Mouse (Mus musculus) frontal cortex, postnatal 36 days (tissue): ENCODE results near the gene Tmem63a.

Source experiments
- DNase-seq, 2 experiments: peaks; one replicate each; pipeline ENCODE4 v3.0.0; 2022; ENCODE audit warnings: low spot score in 2 of 2

The Tmem63a gene

DNA sequence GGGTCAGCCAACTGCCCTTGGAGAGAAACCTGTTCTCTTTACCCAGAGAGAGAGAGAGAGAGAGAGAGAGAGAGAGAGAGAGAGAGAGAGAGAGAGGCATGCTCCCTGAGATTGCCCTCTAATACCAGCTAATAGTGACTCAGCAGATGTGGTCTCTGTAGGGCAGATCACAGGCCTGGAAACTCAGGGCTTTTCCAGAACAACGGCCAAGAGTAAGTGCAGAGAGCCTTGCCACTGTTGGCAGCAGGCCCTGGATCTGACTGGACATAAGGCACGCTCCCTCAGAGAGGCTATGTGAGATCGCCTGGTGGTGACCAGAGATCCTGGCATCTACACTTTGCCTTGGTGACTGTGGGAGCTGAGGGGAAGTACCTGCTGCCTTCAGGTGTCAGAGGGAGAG lies 67.6 kb downstream of the Tmem63a start:
- DNase-seq: no peak

DNA sequence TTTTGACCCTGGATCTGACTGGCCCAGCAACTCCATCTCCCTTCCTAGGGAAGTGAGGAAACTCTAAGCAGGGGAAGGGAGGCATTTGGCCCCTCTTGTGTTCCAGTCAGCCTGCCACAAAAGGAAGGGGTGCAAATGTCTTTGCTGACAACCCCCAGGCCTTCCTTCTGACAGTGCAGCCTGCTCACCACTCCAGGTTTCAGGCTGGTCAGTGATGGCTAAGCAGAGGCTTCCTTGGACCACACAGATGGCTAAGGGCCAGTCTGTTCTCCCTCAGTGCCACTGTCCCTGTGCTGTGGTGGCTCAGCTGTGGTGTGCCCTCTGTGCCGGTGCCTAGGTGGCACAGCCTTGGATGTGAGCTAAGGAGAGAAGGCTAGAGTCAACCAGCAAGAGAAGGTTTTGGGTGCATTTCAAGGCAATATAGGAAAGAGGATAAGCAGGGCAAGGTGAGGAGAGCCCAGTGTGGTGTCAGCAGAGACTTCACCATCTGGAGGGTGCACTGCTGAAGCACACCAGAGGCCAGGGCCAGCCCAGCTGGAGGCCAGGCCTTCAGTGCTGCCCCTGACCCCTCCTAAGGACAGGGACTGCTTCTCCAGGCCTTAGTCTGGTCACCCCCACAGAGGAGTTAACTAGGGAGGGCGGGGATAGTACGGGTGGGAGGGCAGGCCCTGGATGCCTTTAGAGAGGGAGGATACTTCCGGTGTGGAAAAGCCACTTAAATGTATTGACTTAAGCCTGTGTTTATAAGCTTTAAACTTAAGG lies 68.2 kb downstream of the Tmem63a start:
- no peak for DNase-seq

DNA sequence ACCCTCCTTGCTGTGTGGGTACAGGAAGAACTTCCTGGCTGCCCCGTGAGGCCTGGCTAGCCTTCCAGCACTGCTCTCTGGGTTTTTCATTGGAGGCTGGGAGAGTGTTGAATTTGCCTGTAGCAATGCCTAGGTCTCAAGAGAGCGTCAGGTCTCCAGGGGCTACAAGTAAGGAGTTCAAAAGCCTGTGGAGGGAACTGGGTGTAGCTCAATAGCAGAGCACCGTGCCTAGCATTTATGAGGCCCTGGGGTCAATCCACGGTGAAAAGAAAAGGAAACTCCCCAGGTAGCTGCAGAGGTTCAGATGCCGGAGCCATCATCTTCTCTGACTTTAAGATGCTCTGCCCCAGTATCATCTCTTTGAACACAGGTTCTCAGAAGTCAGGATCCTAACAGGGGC lies 69.5 kb downstream of the Tmem63a start:
- no peak for DNase-seq

DNA sequence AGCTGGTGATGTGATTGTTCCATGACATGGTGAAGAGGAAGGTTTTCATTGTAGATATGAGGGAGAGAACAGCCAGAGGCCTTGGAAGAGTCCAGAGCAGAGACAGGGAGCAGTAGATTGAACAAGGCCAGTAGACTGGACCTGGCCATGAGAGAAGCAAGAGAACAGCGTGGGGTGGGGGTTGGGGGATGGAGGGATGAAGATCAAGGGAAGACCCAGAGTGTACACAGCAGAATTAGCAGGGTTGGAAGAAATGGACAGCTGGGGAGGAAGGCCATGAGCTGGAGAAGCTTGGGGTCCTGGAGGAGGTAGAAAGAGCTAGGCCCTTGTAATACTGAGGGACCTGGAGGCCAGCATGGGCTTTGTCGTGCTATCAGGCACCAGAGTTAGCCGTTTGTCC lies 70.3 kb downstream of the Tmem63a start:
- DNase-seq: no peak

DNA sequence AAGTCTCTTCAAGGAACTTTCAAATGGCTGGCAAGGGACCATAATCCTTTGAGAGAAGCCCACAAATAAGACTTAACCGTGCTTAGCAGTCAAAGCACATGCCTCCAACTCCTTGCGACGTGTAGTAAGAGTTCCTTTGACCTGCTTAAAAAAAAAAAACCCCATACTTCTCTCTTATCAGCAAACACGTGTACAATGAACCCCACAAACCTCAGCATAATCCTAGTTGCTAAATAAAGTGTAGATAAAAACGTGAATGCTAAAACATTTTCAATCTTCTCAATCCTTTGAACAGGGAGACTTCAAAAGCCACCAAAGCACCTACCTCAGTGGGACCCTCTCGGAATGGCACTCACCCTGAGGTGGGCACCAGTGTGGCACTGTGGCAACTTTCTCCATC lies 71.3 kb downstream of the Tmem63a start:
- DNase-seq: no peak

DNA sequence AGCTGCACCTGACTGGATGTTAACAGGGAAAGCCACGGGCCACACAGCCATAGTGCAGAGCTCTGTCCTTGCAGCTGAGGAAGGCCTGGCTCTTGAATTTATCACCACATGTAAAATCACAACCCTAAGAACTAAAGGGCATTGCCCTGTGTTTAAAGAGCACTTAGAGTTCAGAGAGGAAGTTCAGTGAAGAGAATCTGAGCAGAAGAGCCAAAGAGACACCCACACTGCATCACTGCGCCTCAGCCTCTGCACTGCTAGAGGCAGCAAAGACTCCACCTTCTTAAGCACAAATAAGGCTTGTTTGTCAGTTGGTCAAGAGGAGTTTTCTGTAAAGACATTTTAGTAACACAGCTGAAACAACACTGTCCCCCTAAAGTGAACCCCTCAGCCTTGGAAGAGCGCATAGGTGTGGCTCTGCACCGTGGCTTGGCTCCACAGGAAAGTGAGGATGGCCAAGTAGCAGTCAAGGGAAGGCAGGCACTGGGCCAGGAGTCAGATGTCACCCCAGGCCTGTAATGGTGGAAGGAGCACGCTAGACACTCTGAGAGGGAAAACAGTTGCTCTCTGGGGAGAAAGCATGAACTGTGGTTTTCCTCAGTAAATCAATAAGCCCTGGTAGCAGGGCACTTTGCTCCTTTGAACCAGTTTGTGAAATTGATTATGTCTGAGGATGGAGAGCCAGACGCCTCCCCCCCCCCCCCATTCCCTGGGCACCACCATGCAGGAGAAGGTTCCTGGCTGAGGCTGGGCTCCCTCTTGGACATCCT lies 72.8 kb downstream of the Tmem63a start:
- no peak for DNase-seq

DNA sequence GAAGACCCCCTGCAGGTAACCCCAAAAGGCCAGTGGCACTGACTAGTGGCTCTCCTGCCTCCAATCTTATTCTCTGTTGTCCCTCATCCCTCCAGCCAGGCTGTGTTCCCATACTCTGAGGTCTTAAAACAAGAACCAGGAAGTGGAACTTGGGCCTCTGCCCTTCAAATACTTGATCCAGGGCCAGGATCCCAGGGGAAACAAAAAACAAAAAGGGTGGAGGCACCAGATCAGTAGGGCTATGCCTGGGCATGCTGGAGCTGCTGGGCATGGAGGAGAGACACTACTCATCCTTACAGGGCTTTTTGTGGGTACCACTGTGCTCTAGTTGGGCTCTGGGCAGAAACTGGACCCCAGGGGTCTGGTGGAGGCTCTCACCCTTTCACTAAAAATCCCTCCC lies 73.4 kb downstream of the Tmem63a start:
- peak in 1 of 2 experiments; percentile 30 for DNase-seq

DNA sequence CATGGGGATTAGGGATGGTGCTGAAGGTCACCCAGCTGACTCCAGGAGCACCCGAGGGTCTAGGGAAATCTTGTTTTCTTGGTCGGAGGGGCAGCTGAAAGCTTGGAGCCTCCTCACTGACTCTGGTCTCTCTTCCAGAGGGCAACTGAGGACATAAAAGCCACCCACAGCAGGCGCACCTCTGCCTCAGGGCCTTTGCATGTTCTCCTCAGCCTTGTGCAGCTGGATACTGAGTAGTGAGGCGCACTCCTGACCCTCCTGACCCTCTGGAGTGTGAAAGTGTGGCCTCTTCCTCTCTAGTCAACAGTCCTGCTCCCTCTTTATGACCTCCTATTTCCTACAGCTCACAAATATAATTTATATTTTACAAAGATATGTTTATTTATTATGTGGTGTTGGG lies 73.9 kb downstream of the Tmem63a start:
- no peak for DNase-seq

DNA sequence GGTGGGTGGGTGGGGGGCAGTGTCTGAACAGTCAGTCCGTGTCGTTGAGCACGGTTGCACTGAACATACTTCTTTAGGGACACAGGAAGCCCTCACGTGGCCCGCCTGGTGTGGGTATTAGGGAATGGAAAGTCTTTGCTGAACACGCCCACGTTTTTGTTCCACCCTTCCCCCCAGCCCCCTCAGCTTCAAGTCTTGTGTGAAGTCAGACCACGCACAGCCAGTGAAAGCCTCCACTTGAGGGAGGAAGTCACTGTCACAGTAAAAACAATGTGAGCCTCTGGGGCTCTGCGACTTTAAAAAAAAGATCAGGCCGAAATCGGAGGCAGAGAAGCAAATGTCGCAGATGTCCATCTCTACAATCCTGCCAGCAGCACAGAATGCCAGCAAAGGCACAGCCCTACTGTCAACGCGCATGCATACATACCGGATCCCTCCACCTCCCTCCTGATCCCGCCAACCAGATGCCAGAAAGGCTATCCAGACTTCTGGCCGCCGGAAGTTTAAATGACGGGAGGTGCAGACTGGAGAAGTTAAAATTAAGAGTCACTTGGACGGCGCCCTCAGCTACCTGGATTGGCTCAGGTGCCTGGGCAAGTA lies 74.5 kb downstream of the Tmem63a start:
- DNase-seq: peak; percentile 60 to 68

DNA sequence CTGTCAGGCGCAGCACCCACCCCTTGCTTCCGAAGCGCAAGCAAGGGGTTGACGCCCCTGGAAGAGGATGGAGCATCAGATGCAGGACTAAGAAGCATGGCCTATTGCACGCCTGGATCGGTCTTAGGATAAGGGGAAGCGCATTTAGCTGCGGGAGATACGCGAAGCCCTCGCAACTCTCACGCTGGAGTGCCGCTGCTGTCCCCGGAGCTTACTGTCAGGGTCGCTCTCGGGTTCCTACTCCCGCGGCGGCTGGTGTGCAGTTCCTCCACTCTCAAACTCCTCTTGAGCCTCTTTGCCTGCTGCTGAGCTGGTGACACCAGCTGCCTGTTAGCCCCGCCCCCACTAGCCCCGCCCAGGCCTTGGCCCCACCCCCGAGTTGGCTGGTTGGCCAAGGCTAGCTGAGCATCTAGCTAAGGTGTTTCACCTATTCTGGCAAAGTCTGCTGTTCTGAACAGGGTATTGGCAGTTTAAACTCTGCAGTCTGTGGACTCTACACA lies 75.1 kb downstream of the Tmem63a start:
- DNase-seq: peak; percentile 66 to 70

DNA sequence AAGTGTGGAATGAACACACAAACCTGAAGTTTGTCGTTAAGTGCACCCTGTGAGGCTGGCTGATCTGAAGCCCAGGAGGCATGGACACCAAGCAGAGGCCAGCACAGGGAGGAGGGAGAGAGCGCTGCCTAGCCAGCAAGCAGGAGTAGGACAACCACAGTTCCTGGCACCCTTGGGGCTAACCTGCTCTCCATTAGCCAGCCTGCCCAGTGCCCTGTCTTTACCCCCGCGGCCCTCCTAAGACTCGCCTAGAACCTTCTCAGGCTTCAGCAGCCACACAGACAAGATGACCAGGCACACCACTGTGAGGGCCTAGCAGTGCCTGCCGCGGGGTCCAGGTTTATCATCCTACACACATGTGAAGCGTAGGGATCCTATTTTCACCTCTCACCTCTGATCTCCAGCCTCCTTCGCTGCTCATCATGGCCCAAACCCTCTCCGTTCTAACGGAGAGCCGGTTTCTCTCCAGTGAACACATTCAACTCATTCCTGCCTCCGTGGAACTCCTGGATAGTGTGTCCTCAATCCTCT lies 75.8 kb downstream of the Tmem63a start:
- no peak for DNase-seq

DNA sequence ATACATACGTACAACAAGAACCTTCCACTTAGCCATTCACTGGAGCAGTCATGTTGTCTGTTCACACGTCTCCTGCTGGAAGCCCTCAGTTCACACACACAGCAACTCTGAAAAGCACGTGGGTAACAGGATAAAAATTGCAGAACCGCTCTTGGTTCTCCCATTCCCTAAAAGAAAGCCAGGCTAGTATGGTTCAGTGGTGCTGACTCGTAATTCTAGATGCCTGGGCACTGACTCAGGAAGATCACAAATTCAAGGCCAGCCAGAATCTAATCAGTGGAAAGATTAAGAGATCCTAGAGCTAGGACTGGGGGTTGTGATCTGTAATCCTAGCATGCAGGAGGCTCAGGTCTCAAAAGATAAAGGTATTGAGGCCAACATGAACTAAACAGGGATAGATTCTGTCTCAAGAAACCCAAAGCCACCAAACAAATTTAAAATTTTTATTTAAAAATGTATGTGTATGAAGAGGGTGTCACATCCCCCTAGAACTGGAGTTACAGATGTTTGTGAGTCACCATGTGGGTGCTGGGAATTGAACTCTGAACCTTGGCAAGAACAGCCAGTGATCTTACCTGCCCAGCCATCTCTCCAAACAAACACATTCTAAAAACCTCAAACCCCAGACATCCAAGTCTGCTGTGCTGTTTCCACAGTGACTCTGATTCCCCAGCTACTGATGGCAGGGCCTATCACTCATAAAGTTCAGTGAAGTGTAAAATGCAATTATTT lies 78.8 kb downstream of the Tmem63a start, which contains the start of gene Ephx1:
Ephx1 (minus strand) TSS at position 149 of the 732 bp plus-strand sequence.
- no peak for DNase-seq

DNA sequence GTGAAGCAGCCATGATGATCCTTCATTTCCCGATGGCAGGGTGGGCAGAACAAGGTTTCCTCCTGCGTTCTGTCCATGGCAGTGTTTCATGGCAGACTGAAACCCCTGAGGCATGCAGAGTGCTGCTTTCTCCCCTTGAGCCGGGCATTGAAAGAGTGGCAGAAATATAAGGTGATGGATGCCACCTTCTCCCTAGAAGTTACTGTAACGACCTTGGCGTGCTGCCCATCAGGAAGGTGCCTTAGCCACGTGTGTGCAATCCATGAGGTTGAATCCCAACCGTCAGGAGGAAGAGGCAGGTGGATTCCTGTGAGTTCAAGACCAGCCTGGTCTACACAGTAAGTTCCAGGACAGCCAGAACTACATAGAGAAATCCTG lies 79.3 kb downstream of the Tmem63a start:
- no peak for DNase-seq

DNA sequence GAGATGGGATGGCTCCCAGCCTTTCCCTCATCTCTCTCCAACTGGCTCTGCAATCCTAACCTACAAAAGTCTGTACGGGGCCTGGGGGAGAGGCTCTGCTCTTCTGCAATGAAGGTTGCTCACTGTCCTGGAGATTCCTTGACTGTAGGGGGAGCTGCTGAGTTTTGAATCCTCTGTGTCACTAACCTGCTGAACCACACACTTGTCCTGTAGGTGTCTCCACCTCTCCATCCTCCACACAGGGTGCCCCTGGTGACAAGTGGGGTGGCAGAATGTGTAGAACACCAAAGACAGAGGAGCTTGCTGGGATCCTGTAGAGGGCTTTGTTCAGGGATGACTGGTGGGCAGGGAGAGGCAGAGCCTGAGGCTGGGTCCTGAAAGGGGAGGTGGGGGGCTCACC lies 80.1 kb downstream of the Tmem63a start:
- peak; percentile 17 to 56 for DNase-seq
